9 mouse cellular contexts compared by ENCODE assay signal in the genomic region with DNA sequence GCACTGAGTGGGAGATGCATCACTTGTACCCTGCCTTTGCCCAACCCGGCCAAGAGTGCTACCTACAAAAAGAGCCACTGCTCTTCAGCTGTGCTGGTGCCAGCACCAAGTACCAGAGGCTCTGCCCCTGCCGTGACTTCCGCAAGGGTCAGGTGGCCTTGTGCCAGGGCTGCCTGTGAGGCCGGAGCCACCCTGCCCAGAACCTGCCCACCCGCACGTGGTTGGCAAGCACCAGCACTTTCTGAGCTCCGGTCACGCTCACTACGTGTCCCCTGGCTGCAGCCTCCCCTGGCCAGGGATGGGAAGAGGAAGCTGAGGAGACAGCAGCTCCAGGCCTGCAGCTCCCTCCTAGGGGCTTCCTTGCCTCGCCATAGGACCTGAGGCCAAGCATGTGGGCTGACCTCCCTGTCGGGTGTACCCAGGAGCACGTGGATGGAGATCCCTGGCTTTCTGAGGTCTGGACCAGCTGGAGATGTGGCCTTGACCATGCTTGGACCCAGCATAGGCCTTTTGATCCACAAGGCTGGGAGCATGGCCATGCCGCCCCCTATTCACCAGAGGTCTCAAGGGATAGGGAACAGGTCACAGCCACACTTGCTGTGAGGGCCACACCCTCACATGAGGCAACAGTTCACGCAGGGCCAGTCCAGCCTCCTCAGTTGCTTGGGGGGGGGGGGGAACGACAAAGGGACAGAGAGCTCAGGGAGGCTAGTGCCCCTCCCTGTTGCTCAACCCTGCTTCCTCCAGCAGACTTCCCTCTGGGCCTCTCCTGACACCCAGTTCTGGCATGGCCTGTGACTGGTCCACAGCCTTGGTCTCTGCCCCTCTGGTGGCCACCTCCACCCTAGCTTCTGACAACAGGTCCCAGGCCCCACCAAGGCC.
DNase-seq lines count a peak whose midpoint lies in the region; ATAC-seq lines count a peak whose summit lies in the region.
"Had no signal": no experiment of that assay in that cellular context is flagged by ENCODE, and none has a peak within 500 bp of the region (broad histone marks: within the 10 kb centered on the region; RNA-seq: fewer than 3 reads in every experiment).

No protein-coding gene starts in this region.

- DNase-seq in cerebellum, postnatal 14 days = peak; percentile 59 to 70
- DNase-seq in cerebellum, adult 9-11 months = no peak
- peak; percentile 65 for DNase-seq in left cerebral cortex, postnatal 4 days
- DNase-seq in left cerebral cortex, postnatal 14 days (ENCODE audit: low spot score in 2 of 2) = no peak
- DNase-seq in heart, postnatal 36 days = peak; percentile 11 to 13
- no peak for DNase-seq in spleen, postnatal 14 days (ENCODE audit: low spot score in 2 of 2)
- DNase-seq in right cerebral cortex, postnatal 25 days = no peak

- 0 out of 2 replicates have a peak, but pooled peaks have one; percentile 20 for ATAC-seq in megakaryocyte-erythroid progenitor cell, adult 5-6 weeks (replicated peaks; ENCODE audit: low FRiP score, low TSS enrichment, poor library complexity, severe bottlenecking)
- ATAC-seq: CD4-positive, CD25-positive, alpha-beta regulatory T cell, adult 4 months had no signal

- intact Hi-C loops in left cerebral cortex, postnatal 4 days (cut with DNase I) = no loop called here
- intact Hi-C loops in left cerebral cortex, postnatal 14 days (cut with DNase I) = no loop called here
- intact Hi-C loops in heart, postnatal 36 days (cut with DNase I) = no loop called here

Comparison
In these comparisons a context has a peak if more than half of its experiments do, and no peak if none do; other contexts are left out.
1. DNase-seq: peak in cerebellum, postnatal 14 days (2 of 2), left cerebral cortex, postnatal 4 days (single experiment) and heart, postnatal 36 days (2 of 2); none in cerebellum, adult 9-11 months (single experiment), left cerebral cortex, postnatal 14 days (0 of 2), spleen, postnatal 14 days (0 of 2) and right cerebral cortex, postnatal 25 days (single experiment).